ENCODE assay signal across 24 mouse cellular contexts in the genomic region with DNA sequence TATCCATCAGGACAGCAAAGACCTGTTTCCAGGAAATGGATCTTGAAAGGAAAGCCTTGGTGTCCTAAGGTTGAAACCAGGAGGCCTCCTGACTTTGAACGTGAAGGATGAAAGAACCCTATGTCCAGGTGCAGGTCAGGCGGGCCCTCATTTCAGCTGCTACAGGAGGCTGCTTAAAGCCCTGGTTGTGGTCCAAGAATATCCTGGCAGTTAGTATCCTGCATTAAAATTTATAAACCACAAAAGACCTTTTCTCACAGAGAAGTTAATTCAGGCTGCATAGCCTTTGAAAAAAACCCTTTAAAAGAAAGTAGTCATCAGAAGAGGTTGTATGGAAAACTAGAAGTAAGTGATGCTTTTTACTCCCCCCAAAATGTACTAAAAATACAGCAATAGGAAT. TPM values are rescaled to one million over a fixed set of nuclear protein-coding genes. Genes with fewer than 3 reads are reported as not detected.
"Had no signal": no experiment of that assay in that cellular context is flagged by ENCODE, and none has a peak within 500 bp of the region (broad histone marks: within the 10 kb centered on the region; RNA-seq: fewer than 3 reads in every experiment).

No protein-coding gene starts in this region.

- H3K27me3 ChIP-seq: midbrain, embryonic 12.5 days; neural tube, embryonic 13.5 days; neural tube, embryonic 15.5 days had no signal

- H3K36me3 ChIP-seq: midbrain, embryonic 10.5 days; midbrain, embryonic 12.5 days; neural tube, embryonic 13.5 days; neural tube, embryonic 15.5 days had no signal

- DNase-seq: lung, embryonic 14.5 days; lung, postnatal 10 days; lung, postnatal 4 days; midbrain, embryonic 14.5 days; retina, postnatal 1 day; right cerebral cortex, adult 18-20 months; right cerebral cortex, postnatal 25 days; right cerebral cortex, postnatal 4 days; spleen, adult 18-20 months; thymus, adult 18-20 months; thymus, postnatal 14 days; thymus, postnatal 36 days had no signal

- H3K4me1 ChIP-seq: neural tube, embryonic 13.5 days had no signal

- ATAC-seq: midbrain, embryonic 16.5 days had no signal

- H3K4me3 ChIP-seq: midbrain, embryonic 10.5 days; midbrain, embryonic 12.5 days; myocyte; neural tube, embryonic 13.5 days; neural tube, embryonic 15.5 days had no signal

- H3K9me3 ChIP-seq: midbrain, embryonic 10.5 days; midbrain, embryonic 12.5 days; neural tube, embryonic 13.5 days; neural tube, embryonic 15.5 days had no signal

- H3K27ac ChIP-seq: midbrain, embryonic 10.5 days; midbrain, embryonic 12.5 days; neural tube, embryonic 13.5 days; neural tube, embryonic 15.5 days had no signal

- H3K9ac ChIP-seq: lung, embryonic 14.5 days; midbrain, embryonic 12.5 days; neural tube, embryonic 13.5 days; neural tube, embryonic 15.5 days had no signal

- H3K4me2 ChIP-seq: lung, embryonic 14.5 days; midbrain, embryonic 12.5 days; neural tube, embryonic 13.5 days; neural tube, embryonic 15.5 days had no signal

RNA-seq across cellular contexts. Expression of a gene that starts 23.0 kb away (rescaled TPM):
- polyA plus RNA-seq: lung, embryonic 14.5 days; midbrain, embryonic 10.5 days; midbrain, embryonic 12.5 days; small intestine, adult 2 months had no signal

RNA-seq across cellular contexts. Expression of a gene that starts 41.9 kb away (rescaled TPM):
- polyA plus RNA-seq: lung, embryonic 14.5 days; lung, embryonic 16.5 days; midbrain, embryonic 10.5 days; midbrain, embryonic 12.5 days; midbrain, embryonic 14.5 days; midbrain, embryonic 16.5 days; myocyte; neural tube, embryonic 11.5 days; neural tube, embryonic 13.5 days; neural tube, embryonic 15.5 days; small intestine, adult 2 months; stomach, embryonic 14.5 days; stomach, embryonic 16.5 days; thymus, postnatal 0 days had no signal
